18 mouse cellular contexts compared by ENCODE assay signal in genomic region chr9:25493918-25494317, GRCm38 (mm10). TPM values are rescaled to one million over a fixed set of nuclear protein-coding genes. Genes with fewer than 3 reads are reported as not detected.
DNase-seq lines count a peak whose midpoint lies in the region; ATAC-seq and TF ChIP-seq lines count a peak whose summit lies in the region.
"Had no signal": no experiment of that assay in that cellular context is flagged by ENCODE, and none has a peak within 500 bp of the region (broad histone marks: within the 10 kb centered on the region; RNA-seq: fewer than 3 reads in every experiment).

No protein-coding gene starts in this region.

- no peaks in the 10 kb centered on the region for H3K36me3 ChIP-seq in lung, postnatal 0 days (ENCODE audit: insufficient read depth, low read length)
- H3K36me3 ChIP-seq in embryonic facial prominence, embryonic 10.5 days (replicated peaks), result peaks cover 4% of the 10 kb centered on the region
- H3K36me3 ChIP-seq in kidney, embryonic 16.5 days (ENCODE audit: insufficient read depth, low read length), result no peaks in the 10 kb centered on the region
- H3K36me3 ChIP-seq: intestine, embryonic 15.5 days had no signal

- intact Hi-C loops in gastrocnemius, adult 2 months (cut with DNase I), result loop anchor here (2.0 kb wide), 1 partner anchor 51 kb away; no protein-coding TSS in a partner anchor

- H3K4me1 ChIP-seq in lung, postnatal 0 days (ENCODE audit: insufficient read depth, low read depth, low read length), result peaks cover 4% of the 10 kb centered on the region; the same call in 1 of the 2 replicates
- H3K4me1 ChIP-seq in embryonic facial prominence, embryonic 10.5 days, result peaks cover 13% of the 10 kb centered on the region
- H3K4me1 ChIP-seq in kidney, embryonic 16.5 days (ENCODE audit: insufficient read depth, low read length), result peaks cover 5% of the 10 kb centered on the region

- H3K4me2 ChIP-seq in lung, postnatal 0 days (replicated peaks; ENCODE audit: low read depth, low read length), result no peak overlapping the region
- H3K4me2 ChIP-seq in kidney, embryonic 16.5 days (replicated peaks; ENCODE audit: low read depth, low read length), result no peak overlapping the region
- H3K4me2 ChIP-seq: forebrain, embryonic 13.5 days; hindbrain, embryonic 14.5 days; intestine, embryonic 15.5 days; liver, embryonic 11.5 days had no signal

- TF ChIP-seq CTCF in gastrocnemius, adult 2 months (IDR thresholded peaks at IDR 0.05), result no peak
- TF ChIP-seq CTCF in lung, postnatal 0 days (IDR thresholded peaks at IDR 0.05), result no peak

- peak; percentile 53; the same call in 1 of the 2 replicates for ATAC-seq in lung, postnatal 0 days
- no peak for ATAC-seq in kidney, embryonic 16.5 days (ENCODE audit: low FRiP score, low TSS enrichment)
- ATAC-seq: forebrain, embryonic 13.5 days; intestine, embryonic 15.5 days had no signal

- WGBS in lung, postnatal 0 days, result 49% methylated on average over 5 of the region's 5 CpGs
- WGBS in embryonic facial prominence, embryonic 10.5 days, result 92% methylated on average over 5 of the region's 5 CpGs
- 86% methylated on average over 5 of the region's 5 CpGs for WGBS in kidney, embryonic 16.5 days

- no peaks in the 10 kb centered on the region for H3K9me3 ChIP-seq in lung, postnatal 0 days (ENCODE audit: low read length)
- no peaks in the 10 kb centered on the region for H3K9me3 ChIP-seq in embryonic facial prominence, embryonic 10.5 days
- no peaks in the 10 kb centered on the region for H3K9me3 ChIP-seq in kidney, embryonic 16.5 days (ENCODE audit: low read length)
- H3K9me3 ChIP-seq: forebrain, embryonic 13.5 days; intestine, embryonic 15.5 days had no signal

- H3K27me3 ChIP-seq in lung, postnatal 0 days (replicated peaks; ENCODE audit: insufficient read depth, low read length), result no peaks in the 10 kb centered on the region
- no peaks in the 10 kb centered on the region for H3K27me3 ChIP-seq in embryonic facial prominence, embryonic 10.5 days (replicated peaks; ENCODE audit: low read depth, poor library complexity, severe bottlenecking)
- H3K27me3 ChIP-seq in kidney, embryonic 16.5 days (ENCODE audit: insufficient read depth, low read length), result 0 out of 2 replicates have a peak, but pooled peaks cover 7% of the 10 kb centered on the region
- H3K27me3 ChIP-seq: forebrain, embryonic 13.5 days; intestine, embryonic 15.5 days had no signal

- no peak overlapping the region for H3K4me3 ChIP-seq in gastrocnemius, adult 2 months
- no peak overlapping the region for H3K4me3 ChIP-seq in lung, postnatal 0 days (ENCODE audit: low read depth, low read length)
- H3K4me3 ChIP-seq in embryonic facial prominence, embryonic 10.5 days, result no peak overlapping the region
- H3K4me3 ChIP-seq in kidney, embryonic 16.5 days (ENCODE audit: low read length), result no peak overlapping the region
- H3K4me3 ChIP-seq: forebrain, embryonic 13.5 days; intestine, embryonic 15.5 days had no signal

- peak overlapping the region; percentile 88 for H3K27ac ChIP-seq in gastrocnemius, adult 2 months
- no peak overlapping the region for H3K27ac ChIP-seq in lung, postnatal 0 days (ENCODE audit: low read length)
- no peak overlapping the region for H3K27ac ChIP-seq in embryonic facial prominence, embryonic 10.5 days (replicated peaks)
- no peak overlapping the region for H3K27ac ChIP-seq in kidney, embryonic 16.5 days (ENCODE audit: low read length)
- H3K27ac ChIP-seq: forebrain, embryonic 13.5 days; hindbrain, embryonic 14.5 days; intestine, embryonic 15.5 days had no signal

- peak; percentile 41 for DNase-seq in gastrocnemius, adult 2 months
- no peak for DNase-seq in gastrocnemius, postnatal 10 days
- peak; percentile 57 for DNase-seq in lung, postnatal 0 days (ENCODE audit: low spot score)
- no peak for DNase-seq in lung, postnatal 25 days (ENCODE audit: low spot score)
- peak; percentile 91 for DNase-seq in adrenal gland, adult 2 months
- peak; percentile 3 for DNase-seq in embryonic facial prominence, embryonic 10.5 days (ENCODE audit: low spot score)
- no peak for DNase-seq in left cerebral cortex, adult 18-20 months (ENCODE audit: low spot score in 2 of 2)
- DNase-seq: gastrocnemius, postnatal 36 days; kidney, adult 9 months; kidney, postnatal 4 days; lung, adult 18-20 months; lung, postnatal 36 days; thymus, postnatal 25 days had no signal

- TF ChIP-seq EP300 in lung, postnatal 0 days (IDR thresholded peaks at IDR 0.05), result no peak

- no peak overlapping the region for H3K9ac ChIP-seq in lung, postnatal 0 days (replicated peaks; ENCODE audit: low read depth)
- no peak overlapping the region for H3K9ac ChIP-seq in kidney, embryonic 16.5 days (replicated peaks; ENCODE audit: low read length)
- H3K9ac ChIP-seq: forebrain, embryonic 13.5 days; hindbrain, embryonic 14.5 days; intestine, embryonic 15.5 days had no signal

RNA-seq across cellular contexts. Expression of gene Eepd1, which starts 12.6 kb away (rescaled TPM):
- 100 to 1,000 TPM in 1 of 2 experiments, 10 to 100 TPM in 1; 99.2 to 114 TPM for total RNA-seq in gastrocnemius, adult 2 months (2021)
- total RNA-seq in gastrocnemius, postnatal 10 days (2021), result 10 to 100 TPM; 49.4 to 59.9 TPM
- 16.7 and 19.2 TPM in 2 replicates for polyA plus RNA-seq in lung, postnatal 0 days (2015; fragmentation: Nextera tagmentation; extraction: Ambion mirVana)
- 10 to 100 TPM; 28.4 to 32.8 TPM for total RNA-seq in adrenal gland, adult 2 months (2021)
- 26.1 and 36.0 TPM in 2 replicates for polyA plus RNA-seq in adrenal gland, adult 2 months (2012; rRNA removed)
- 19.4 and 20.1 TPM in 2 replicates for polyA plus RNA-seq in embryonic facial prominence, embryonic 10.5 days (2016; fragmentation: Nextera tagmentation; extraction: Ambion mirVana)
- total RNA-seq in left cerebral cortex, adult 18-20 months (2021), result 10 to 100 TPM; 23.6 to 23.8 TPM
- polyA plus RNA-seq in kidney, embryonic 16.5 days (2015; fragmentation: Nextera tagmentation; extraction: Ambion mirVana), result 7.0 and 7.8 TPM in 2 replicates

Comparison
In these comparisons a context has a peak if more than half of its experiments do, and no peak if none do; other contexts are left out.
1. DNase-seq: peak in gastrocnemius, adult 2 months (single experiment), lung, postnatal 0 days (single experiment), adrenal gland, adult 2 months (single experiment) and embryonic facial prominence, embryonic 10.5 days (single experiment); none in gastrocnemius, postnatal 10 days (single experiment), lung, postnatal 25 days (single experiment) and left cerebral cortex, adult 18-20 months (0 of 2).